Comparison of ENCODE assay signal across 23 mouse cellular contexts in genomic region chr7:30234276-30234858, GRCm38 (mm10). TPM values are rescaled to one million over a fixed set of nuclear protein-coding genes. Genes with fewer than 3 reads are reported as not detected.
DNase-seq lines count a peak whose midpoint lies in the region; ATAC-seq lines count a peak whose summit lies in the region.
"Had no signal": no experiment of that assay in that cellular context is flagged by ENCODE, and none has a peak within 500 bp of the region (broad histone marks: within the 10 kb centered on the region; RNA-seq: fewer than 3 reads in every experiment).

No protein-coding gene starts in this region.

- no peak overlapping the region for H3K4me3 ChIP-seq in kidney, embryonic 16.5 days (ENCODE audit: low read length)
- H3K4me3 ChIP-seq: erythroblast, embryonic 14.5 days had no signal

- H3K27ac ChIP-seq in kidney, embryonic 16.5 days (ENCODE audit: low read length) = no peak overlapping the region
- H3K27ac ChIP-seq: hindbrain, embryonic 13.5 days; liver, embryonic 14.5 days had no signal

- H3K36me3 ChIP-seq in kidney, embryonic 16.5 days (ENCODE audit: insufficient read depth, low read length) = peaks cover 8% of the 10 kb centered on the region

- H3K4me2 ChIP-seq in kidney, embryonic 16.5 days (replicated peaks; ENCODE audit: low read depth, low read length) = no peak overlapping the region

- intact Hi-C loops in heart, postnatal 14 days (cut with DNase I) = loop anchor here (5.0 kb wide), 1 partner anchor 48 kb away; the partner anchor contains the start of genes Thap8 and Wdr62

- peaks cover 17% of the 10 kb centered on the region for H3K4me1 ChIP-seq in kidney, embryonic 16.5 days (ENCODE audit: insufficient read depth, low read length)

- no peaks in the 10 kb centered on the region for H3K27me3 ChIP-seq in kidney, embryonic 16.5 days (ENCODE audit: insufficient read depth, low read length)
- H3K27me3 ChIP-seq: hindbrain, embryonic 13.5 days had no signal

- no peaks in the 10 kb centered on the region for H3K9me3 ChIP-seq in kidney, embryonic 16.5 days (ENCODE audit: low read length)
- H3K9me3 ChIP-seq: hindbrain, embryonic 13.5 days had no signal

- no peak overlapping the region for H3K9ac ChIP-seq in kidney, embryonic 16.5 days (replicated peaks; ENCODE audit: low read length)
- H3K9ac ChIP-seq: liver, embryonic 14.5 days had no signal

- ATAC-seq in kidney, embryonic 16.5 days (ENCODE audit: low FRiP score, low TSS enrichment) = no peak
- ATAC-seq in megakaryocyte, adult 5-6 weeks (ENCODE audit: poor library complexity, severe bottlenecking) = no peak
- ATAC-seq: forebrain, embryonic 14.5 days had no signal

- 84% methylated on average over 15 of the region's 15 CpGs for WGBS in kidney, embryonic 16.5 days

- DNase-seq in adrenal gland, postnatal 14 days = peak; percentile 63
- no peak for DNase-seq in adrenal gland, adult 8-10 months
- peak; percentile 81 for DNase-seq in kidney, adult 18-20 months
- DNase-seq in kidney, postnatal 10 days = peak; percentile 69
- DNase-seq in lung, postnatal 25 days (ENCODE audit: low spot score) = peak; percentile 24
- DNase-seq in heart, postnatal 14 days = no peak
- DNase-seq: cerebellum, postnatal 25 days; midbrain, embryonic 14.5 days; retina, postnatal 1 day; thymus, postnatal 4 days had no signal

RNA-seq across cellular contexts. Expression of gene Ovol3, which starts 1.2 kb away (rescaled TPM):
- total RNA-seq in adrenal gland, postnatal 14 days (2021) = not detected in 2 replicates
- total RNA-seq in adrenal gland, adult 8-10 months (2022) = not detected
- not detected in 2 replicates for polyA plus RNA-seq in kidney, embryonic 16.5 days (2015; fragmentation: Nextera tagmentation; extraction: Ambion mirVana)
- total RNA-seq in heart, postnatal 14 days (2021) = not detected
- 0.55 TPM in 1 of 2 replicates, not detected in the other for total RNA-seq in megakaryocyte, adult 5-6 weeks (2015)
- not detected in 2 replicates for total RNA-seq in megakaryocyte, adult 5-6 weeks (2017)
- total RNA-seq: layer of hippocampus, adult 8-10 months; left cerebral cortex, adult 18-20 months had no signal
- polyA plus RNA-seq: embryonic facial prominence, embryonic 11.5 days; erythroblast, embryonic 14.5 days; forebrain, embryonic 14.5 days; heart, postnatal 0 days; hindbrain, embryonic 13.5 days; intestine, embryonic 14.5 days; limb, embryonic 11.5 days; liver, embryonic 14.5 days; midbrain, embryonic 14.5 days; small intestine, adult 2 months had no signal

RNA-seq across cellular contexts. Expression of gene Tbcb, which starts 2.3 kb away (rescaled TPM):
- 67.7 and 75.4 TPM in 2 replicates for total RNA-seq in adrenal gland, postnatal 14 days (2021)
- 100 to 1,000 TPM; 102 to 119 (median 108) TPM for total RNA-seq in adrenal gland, adult 8-10 months (2022)
- 180 and 206 TPM in 2 replicates for polyA plus RNA-seq in kidney, embryonic 16.5 days (2015; fragmentation: Nextera tagmentation; extraction: Ambion mirVana)
- total RNA-seq in heart, postnatal 14 days (2021) = 10 to 100 TPM; 47.4 to 60.8 TPM
- 84.2 and 92.7 TPM in 2 replicates for total RNA-seq in megakaryocyte, adult 5-6 weeks (2015)
- total RNA-seq in megakaryocyte, adult 5-6 weeks (2017) = 30.2 and 48.2 TPM in 2 replicates

RNA-seq across cellular contexts. Expression of gene Polr2i, which starts 2.6 kb away (rescaled TPM):
- total RNA-seq in adrenal gland, postnatal 14 days (2021) = 95.5 and 99.4 TPM in 2 replicates
- total RNA-seq in adrenal gland, adult 8-10 months (2022) = 10 to 100 TPM; 62.8 to 93.8 (median 72.7) TPM
- 145 and 146 TPM in 2 replicates for polyA plus RNA-seq in kidney, embryonic 16.5 days (2015; fragmentation: Nextera tagmentation; extraction: Ambion mirVana)
- 10 to 100 TPM; 52.8 to 55.5 TPM for total RNA-seq in heart, postnatal 14 days (2021)
- total RNA-seq in megakaryocyte, adult 5-6 weeks (2015) = 46.4 and 51.0 TPM in 2 replicates
- 31.5 and 39.1 TPM in 2 replicates for total RNA-seq in megakaryocyte, adult 5-6 weeks (2017)

RNA-seq across cellular contexts. Expression of gene Capns1, which starts 35.8 kb away (rescaled TPM):
- 526 and 534 TPM in 2 replicates for total RNA-seq in adrenal gland, postnatal 14 days (2021)
- total RNA-seq in adrenal gland, adult 8-10 months (2022) = 100 to 1,000 TPM; 562 to 740 (median 679) TPM
- 105 and 111 TPM in 2 replicates for polyA plus RNA-seq in kidney, embryonic 16.5 days (2015; fragmentation: Nextera tagmentation; extraction: Ambion mirVana)
- 100 to 1,000 TPM; 285 to 301 TPM for total RNA-seq in heart, postnatal 14 days (2021)
- total RNA-seq in megakaryocyte, adult 5-6 weeks (2015) = 485 and 524 TPM in 2 replicates
- total RNA-seq in megakaryocyte, adult 5-6 weeks (2017) = 307 and 314 TPM in 2 replicates

RNA-seq across cellular contexts. Expression of gene Thap8, which starts 45.5 kb away (rescaled TPM):
- 0.33 and 0.38 TPM in 2 replicates for total RNA-seq in adrenal gland, postnatal 14 days (2021)
- total RNA-seq in adrenal gland, adult 8-10 months (2022) = under 1 TPM in 2 of 4 experiments, not detected in 2; 0.21 to 0.97 TPM
- 0.27 and 0.57 TPM in 2 replicates for polyA plus RNA-seq in kidney, embryonic 16.5 days (2015; fragmentation: Nextera tagmentation; extraction: Ambion mirVana)
- under 1 TPM; 0.22 to 0.43 TPM for total RNA-seq in heart, postnatal 14 days (2021)
- total RNA-seq in megakaryocyte, adult 5-6 weeks (2015) = 0.36 and 0.51 TPM in 2 replicates
- 0.84 and 1.1 TPM in 2 replicates for total RNA-seq in megakaryocyte, adult 5-6 weeks (2017)
- polyA plus RNA-seq: erythroblast, embryonic 14.5 days had no signal

Comparison
In these comparisons a context has a peak if more than half of its experiments do, and no peak if none do; other contexts are left out.
1. DNase-seq: peak in adrenal gland, postnatal 14 days (single experiment), kidney, adult 18-20 months (single experiment), kidney, postnatal 10 days (single experiment) and lung, postnatal 25 days (single experiment); none in adrenal gland, adult 8-10 months (single experiment) and heart, postnatal 14 days (0 of 2).